Mouse (Mus musculus) spleen, postnatal 4 days (tissue): ENCODE measurements around the gene Fut2.

Experiments
- DNase-seq, 2 experiments: peaks; one replicate each; pipeline ENCODE4 v3.0.0; 2022; ENCODE audit warnings: low spot score in 2 of 2

The Fut2 gene

DNA sequence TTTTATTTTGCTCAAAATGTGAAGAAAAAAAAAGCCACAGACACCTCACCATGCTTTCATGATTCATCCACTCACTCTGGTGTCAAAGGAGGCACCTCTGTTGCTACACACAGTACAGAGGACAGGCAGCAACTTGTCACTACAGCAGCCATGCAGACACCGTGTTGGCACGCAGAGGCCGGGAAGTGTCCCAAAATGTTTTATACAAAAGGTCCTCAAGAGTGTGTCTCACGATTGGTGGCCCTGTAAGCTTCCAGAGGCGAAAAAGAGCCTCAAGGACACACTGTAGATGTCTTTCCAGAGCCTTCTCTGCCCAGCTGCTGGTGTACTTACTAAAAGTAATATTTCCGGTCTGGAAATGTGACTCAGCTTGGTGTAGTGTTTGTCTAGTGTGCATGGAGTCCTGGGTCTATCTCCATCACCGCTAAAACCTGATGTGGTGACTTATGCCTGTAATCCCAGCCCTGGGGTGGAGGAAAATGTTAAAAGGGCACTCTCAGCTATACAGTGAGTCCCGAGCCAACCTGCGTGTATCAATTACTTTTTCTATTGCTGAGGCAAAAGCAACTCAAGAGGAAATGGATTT, 60.4 kb downstream of the Fut2 start:
- DNase-seq, result no peak

DNA sequence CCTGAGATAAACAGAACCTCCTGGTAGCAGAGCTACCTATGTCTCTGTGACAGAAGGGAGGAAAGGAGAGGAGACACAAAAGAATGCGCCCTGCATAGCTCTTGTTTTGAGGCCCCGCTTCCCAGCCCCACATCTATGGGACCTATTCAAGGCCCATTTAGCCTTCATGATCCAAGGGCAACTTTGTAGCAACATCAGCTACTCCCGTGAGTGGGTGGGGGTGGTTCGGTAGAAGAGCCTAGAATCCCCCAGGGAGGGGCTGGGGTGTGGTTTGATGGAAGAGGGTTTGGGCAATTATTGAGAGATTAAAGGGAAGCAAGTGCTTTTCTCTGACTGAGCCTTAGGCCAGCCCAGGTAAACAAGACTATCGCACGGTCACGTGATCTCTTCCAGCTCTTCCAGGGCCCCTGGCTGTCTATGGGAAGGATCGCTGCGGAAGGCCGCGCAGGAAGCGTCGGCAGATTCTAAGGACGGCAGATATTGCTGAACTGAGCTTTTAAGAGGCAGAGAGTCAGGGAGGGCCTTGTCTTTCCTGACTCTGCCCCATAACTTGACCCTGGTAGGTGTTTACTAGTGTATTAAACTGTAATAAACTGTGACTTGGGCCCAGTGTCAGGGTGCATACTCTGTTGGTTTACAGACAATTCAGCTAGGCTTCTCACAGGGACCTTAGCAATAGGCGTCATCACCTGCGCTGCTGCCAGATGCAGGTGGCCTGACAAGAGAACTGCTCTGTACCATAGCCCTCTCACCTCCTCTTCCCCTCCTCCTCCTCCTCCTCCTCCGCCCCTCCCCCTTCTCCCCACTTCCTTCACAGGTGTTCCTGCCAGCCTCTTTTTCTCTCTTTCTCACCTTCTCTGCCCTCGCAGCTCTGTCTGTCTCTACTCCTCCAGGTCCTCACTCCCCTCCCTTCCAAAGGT, 67.0 kb downstream of the Fut2 start:
- no peak for DNase-seq
